Mouse (Mus musculus) inflammation-experienced regulatory T-cells, adult 6 months (primary cell): ENCODE data around the gene Tle6. TPM values are rescaled to one million over a fixed set of nuclear protein-coding genes. Genes with fewer than 3 reads are reported as not detected.
A peak's percentile ranks its signal among the peaks of the same experiment; 100 is the strongest.

Experiments used
- ATAC-seq: one replicate; pipeline ENCODE4 v1.8.0; 2017
- polyA plus RNA-seq, 3 experiments: library from polyadenylated mRNA; unstranded; fragments of 100-300 nt; shearing (Covaris generic); gene quantifications; one replicate each; pipeline ENCODE4 v1.2.1; 2017

Tle6 gene
- polyA plus RNA-seq, 3 experiments from 2014 or later, result 0.99 to 1.9 (median 1.7) TPM

- peak; percentile 93 for ATAC-seq
These were observed 40.0 kb downstream of the Tle6 start for GRCm38 (mm10) chr10:81560719-81561459.

DNA sequence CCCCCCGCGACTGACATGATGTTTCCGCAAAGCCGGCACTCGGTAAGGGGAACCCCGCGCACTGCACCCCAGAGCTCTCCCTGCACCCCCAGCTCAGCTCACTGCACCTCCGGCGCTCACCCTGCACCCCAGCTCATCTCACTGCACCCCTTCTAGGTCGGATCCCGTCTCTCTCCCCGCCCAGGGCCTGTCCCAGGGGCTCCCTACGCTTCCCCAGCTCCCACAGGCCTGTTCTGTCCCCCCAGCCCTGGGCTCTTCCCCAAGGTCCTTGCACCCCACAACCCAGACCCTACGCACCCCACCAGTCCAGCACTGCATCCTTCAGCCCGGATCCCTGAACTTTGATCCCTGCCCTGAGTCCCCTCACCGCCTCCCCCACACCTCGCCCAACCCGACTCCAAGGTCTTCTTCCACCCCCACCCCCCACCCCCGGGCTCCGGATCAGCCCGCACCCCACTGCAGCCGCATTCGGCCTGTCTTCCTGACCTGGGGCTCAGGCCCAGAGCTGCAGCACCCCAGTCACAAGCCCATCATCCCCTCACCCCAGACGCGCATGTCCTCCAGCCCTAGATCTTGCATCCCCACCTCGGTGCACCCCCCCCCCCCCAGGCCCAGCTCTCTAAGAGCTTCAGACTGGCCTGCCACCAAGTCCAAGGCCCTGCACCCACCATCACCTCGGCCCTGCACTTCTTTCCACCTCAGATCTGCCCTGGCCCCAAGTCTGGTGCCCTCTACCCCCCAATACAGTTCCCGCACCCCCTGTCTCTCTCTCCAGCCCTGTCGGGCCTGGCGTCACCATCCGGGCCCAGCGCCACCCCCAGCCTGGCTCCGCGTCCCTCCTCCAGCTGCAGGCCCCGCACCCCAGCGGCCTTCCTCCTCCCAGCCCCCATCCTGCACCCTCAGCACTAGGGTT is 41.0 kb downstream of the Tle6 start:
- peak; percentile 49 for ATAC-seq

DNA sequence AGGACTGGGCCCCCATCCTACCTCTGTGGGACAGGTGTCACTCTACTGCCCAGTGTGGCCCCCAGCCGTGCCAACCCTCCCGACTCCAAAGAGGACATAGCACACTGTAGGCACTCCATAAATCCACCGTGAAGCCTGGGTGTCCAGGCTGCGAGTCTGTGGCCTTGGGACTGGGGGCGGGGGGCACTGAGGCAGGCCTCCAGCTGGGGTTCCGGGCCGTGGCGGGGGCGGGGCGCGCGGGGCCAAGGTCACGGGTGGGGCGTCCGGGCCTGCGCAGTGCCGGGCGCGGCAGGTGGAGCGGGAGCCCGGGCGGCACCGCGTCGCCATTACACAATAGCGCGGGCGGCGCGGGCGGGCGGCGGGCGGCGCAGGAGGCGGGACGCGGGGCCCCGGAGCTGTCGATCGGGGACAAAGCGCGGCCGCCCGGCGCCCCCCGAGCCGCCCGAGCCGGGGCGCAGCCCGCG is 41.7 kb downstream of the Tle6 start, which contains the start of gene Aes:
Gene Aes, plus strand, starts transcription at position 326 of the 464 bp plus-strand sequence.
- ATAC-seq, result peak; percentile 19

DNA sequence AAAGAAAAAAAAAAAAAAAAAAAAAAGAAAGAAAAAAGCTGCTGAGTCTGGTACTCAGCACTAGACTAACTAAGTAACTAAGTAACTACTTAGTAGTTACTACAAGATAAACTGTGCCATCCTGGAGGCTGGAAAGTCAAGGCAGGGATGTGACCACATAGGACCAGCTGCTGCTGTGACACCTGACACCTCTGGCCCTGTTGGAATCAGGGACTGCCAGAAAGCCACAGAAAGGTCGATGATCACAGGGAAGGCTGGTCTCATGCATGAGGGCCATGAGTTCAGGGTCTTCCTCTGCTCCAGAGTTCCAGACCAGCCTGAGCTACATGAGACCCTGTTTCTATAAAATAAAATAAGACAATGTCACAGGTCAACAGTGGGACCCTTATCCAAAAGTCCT is 43.4 kb downstream of the Tle6 start:
- ATAC-seq, result no peak

DNA sequence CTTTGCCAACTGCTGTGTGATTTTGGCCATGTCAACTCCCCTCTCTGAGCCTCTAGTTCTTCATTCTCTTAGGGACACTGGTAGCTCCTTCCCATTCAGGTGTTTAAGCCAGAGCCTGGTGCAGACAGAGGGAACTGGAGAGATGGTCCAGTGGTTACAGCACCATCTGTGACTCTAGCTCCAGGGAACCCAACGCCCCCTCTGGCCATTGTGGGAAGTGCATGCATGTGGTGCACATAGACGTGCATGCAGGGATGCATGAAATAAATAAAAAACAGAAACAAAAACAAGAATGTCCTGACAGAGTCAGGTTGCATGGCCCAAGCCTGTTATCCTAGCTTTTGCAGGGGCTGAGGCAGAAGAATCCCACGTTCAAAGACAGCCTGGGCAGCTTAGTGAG is 44.6 kb downstream of the Tle6 start:
- no peak for ATAC-seq

DNA sequence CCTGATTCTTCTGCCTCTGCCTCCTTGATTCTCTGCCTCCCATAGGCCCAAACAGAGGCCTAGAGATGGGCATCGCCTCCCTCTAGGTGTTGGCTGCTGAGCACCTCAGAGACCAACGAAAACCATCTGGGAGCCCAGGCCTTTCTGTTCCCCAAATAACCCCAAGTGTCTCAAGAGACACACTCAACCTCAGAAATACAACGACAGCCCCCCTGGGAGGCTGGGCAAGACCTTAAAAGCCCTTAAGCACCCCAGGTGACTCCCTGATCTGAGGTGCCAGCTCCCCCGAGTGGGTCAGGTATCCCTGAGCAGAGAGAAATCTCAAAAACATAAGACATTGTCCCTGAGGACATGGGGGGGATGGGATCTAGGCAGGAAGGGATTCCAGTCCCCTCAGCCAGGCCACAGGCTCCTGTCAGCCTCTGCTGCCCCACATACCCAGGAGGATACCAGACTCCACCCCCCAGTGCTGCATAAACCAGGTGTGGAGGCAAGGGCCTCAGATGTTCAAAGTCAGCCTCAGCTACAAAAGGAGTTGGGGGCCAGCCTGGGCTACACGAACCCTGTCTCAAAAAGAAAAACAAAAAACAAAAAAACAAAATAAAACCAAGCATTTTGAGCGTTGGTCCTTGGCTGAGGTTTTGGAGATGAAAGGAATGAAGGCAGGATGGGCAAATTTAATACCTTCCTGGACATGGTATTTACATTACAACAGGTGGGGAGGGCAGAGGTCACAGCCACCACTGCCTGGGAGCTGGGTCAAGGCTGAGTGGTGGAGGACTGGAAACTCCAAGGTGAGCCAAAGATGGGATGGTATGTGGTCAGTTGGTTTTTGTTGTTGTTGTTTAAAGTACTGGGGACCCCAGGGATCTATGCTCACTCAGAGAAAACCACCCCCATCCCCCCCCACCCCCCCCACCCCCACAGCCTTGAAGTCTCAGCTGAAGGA is 46.8 kb downstream of the Tle6 start:
- no peak for ATAC-seq

DNA sequence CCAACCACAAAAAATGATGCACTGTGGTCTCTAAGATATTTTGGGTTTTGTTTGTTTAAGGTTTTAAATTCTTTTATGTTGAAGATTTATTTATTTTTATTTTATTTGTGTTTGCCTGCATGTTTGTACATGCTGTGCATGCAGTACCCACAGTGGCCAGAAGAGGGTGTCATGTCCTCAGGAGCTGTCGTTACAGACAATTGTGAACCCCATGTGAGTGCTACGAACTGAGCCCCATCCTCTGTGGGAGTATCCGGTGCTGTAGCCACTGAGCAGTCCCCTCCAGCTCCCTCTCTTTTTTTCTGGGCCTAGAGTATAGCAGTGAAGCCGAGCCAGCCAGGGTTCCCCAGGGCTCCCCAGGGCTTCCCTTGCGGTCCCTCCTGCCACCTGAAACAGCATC is 47.6 kb downstream of the Tle6 start:
- ATAC-seq, result no peak

GRCm38 (mm10) chr10:81551597-81552102 is 49.2 kb downstream of the Tle6 start:
- ATAC-seq, result peak; percentile 92

GRCm38 (mm10) chr10:81550257-81550656 is 50.6 kb downstream of the Tle6 start:
- peak; percentile 28 for ATAC-seq

- no peak for ATAC-seq
These were observed 51.9 kb downstream of the Tle6 start for GRCm38 (mm10) chr10:81548944-81549343.

DNA sequence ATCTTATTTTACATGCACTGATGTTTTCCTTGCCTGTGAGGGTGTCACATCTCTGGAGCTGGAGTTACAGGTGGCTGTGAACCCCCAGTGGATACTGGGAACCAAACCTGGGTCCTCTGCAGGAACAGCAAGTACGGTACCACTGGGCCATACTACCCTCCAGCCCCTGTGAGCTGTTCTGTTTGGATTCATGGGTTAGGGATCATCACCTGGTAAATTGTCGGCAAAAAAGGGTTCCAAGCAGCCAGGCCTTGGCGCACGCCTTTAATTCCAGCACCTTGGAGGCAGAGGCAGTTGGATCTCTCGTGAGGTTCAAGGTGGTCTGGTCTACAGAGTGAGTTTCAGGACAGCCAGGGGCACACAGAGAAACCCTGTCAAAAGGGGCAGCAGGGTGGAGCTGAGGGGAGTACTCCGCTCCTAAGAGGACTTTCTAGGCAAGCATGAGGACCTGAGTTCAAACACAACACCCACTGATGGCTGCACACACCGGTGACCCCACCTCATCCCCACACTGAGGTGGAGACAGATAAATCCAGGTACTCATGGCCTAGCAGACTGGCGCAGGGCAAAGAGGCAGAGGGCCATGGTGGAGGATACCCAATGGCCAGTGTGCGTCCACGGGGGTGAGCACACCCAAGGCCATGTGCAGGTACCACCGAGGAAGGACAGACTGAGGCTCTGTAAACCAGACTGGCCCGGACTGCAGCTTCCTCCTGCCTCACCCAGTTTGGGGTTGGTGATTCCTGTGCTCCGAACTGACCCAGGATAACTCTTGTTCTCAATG is 53.9 kb downstream of the Tle6 start:
- ATAC-seq, result no peak

- ATAC-seq, result no peak
These were observed 54.5 kb downstream of the Tle6 start for GRCm38 (mm10) chr10:81546332-81546731.

GRCm38 (mm10) chr10:81545161-81545747 is 55.6 kb downstream of the Tle6 start, which contains the start of gene Gna11:
Gna11 (minus strand) TSS chr10:81545190.
- peak; percentile 96 for ATAC-seq

DNA sequence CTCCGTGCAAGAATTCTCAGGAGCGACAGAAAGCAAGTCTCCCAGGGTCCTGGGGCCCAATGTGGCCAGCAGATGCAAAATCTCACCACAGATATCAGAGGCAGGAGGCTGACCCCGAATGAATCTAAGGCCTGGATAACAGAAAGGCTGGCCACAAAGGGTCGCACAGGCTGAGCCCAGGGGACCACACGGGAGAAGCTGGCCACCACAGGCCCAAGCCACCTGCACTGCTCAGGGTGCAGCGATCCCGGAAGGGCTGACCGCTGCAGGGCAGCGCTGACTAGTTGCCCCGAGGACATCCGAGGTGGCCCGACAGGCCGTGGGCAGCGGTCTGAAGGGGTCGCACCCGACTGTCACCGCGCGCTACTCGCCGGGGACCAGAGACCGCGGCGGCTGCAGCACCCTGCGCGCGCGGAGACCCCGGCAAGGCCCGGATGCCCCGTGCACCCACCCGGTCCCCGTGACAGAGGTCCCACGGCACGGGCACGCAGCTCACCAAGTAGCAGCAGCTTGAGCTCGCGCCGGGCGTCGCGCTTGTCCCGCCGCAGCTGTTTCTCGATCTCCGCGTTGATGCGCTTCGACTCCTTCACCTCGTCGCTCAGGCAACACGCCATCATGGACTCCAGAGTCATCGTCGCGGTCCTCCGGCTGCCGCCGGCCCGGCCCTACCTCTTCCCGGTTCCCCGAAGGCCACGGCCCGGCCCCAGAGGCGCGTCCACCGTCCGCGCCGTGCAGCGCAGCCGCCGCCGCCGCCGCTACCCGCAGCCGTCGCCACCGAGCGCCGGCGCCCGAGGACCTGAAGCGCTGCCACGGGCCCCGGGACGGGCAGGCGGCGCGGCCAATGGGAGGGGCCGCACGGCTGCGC is 56.3 kb downstream of the Tle6 start:
- ATAC-seq, result peak; percentile 5

DNA sequence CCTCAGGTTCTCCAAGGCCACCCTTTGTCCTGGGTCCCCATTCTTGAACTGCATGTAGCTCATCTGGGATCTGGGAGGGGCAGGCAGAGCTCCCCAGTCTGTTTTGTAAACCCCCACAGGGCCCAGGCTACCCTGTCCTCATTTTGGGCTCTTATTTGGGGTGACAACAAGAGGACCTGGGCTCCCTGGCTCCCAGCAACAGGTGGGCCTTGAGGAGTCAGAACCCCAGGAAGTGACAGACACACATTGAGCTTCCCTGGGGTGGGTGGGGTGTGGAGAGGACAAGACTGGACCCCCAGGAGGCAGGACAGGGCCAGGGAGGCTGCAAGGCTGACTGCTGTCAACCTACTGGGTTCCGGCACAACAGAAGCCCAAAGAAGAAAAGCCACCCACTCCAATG is 57.2 kb downstream of the Tle6 start:
- no peak for ATAC-seq

GRCm38 (mm10) chr10:81542727-81543460 is 58.0 kb downstream of the Tle6 start:
- no peak for ATAC-seq

DNA sequence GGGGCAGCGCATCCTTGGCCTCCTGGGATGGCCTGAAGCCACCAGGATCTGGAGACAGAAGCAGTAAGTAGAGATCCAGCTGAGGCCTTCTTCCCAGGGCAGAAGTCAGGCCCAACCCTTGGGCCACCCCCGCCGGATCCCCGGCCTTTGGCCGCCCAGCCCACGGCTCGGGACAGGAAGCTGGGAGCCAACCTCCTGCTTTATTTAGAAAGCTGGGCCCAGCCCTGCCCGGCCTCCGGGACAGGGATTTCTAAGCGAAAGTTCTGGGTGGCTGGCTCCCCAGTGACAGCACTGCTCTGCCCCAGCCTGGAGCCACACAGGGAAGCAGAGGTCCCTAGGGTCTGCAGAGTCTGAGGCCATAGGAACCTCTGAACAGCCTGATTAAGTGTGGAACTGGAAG is 59.1 kb downstream of the Tle6 start:
- no peak for ATAC-seq

DNA sequence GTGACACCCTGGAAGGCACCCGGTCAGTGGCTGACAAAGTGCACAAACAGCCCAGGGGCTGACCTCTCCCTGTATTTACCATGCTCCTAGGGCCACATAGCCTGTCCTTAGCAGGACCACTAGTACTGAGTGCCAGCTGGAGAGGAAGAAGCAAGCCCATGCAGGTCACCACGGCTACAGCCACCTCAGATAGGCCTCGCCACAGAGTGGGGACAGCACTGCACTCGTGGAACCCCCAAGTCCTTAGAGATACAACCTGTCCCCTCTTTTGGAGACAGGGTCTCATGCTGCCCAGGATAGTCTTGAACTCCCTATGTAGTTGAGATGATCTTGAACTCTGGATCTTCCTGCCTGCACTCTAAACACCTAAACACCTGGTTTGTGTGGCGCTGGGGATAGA is 59.5 kb downstream of the Tle6 start:
- no peak for ATAC-seq
